Mouse (Mus musculus): ENCODE measurements at regions not wholly inside any gene's neighbourhood (a gene's known extent, or its start where the extent isn't known, plus 50 kb on each side); places are given as distances from the start of the nearest gene placed in this dataset.
A peak's percentile ranks its signal among the peaks of the same experiment; 100 is the strongest.

DNA sequence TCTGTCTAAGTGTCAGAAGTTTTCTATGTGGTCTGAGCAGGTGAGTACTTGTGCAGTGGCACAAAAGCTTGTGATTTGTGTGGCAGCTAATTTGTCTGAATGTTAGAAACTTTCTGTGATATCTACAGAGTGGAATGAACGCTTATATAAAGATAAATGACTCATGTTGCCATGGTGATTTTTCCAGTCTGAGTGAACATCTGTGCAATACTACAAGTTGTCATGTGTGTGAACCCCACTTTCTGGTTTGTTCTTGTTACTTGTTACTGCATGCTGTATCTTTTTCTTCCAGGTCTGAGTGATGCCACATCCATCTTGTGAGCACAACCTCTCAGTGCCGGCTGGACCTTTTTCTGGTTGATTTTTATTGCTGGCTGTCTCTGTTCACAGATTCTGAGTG lies 96.8 kb downstream of the Btbd35f7 start:
- peak in 1 of 2 experiments; percentile 2 for DNase-seq (ENCODE audit: low spot score in 2 of 2)

- no peak for DNase-seq (ENCODE audit: low spot score in 2 of 2)
These were observed 129.6 kb downstream of the Btbd35f7 start for GRCm38 (mm10) chrX:5798433-5798832.

DNA sequence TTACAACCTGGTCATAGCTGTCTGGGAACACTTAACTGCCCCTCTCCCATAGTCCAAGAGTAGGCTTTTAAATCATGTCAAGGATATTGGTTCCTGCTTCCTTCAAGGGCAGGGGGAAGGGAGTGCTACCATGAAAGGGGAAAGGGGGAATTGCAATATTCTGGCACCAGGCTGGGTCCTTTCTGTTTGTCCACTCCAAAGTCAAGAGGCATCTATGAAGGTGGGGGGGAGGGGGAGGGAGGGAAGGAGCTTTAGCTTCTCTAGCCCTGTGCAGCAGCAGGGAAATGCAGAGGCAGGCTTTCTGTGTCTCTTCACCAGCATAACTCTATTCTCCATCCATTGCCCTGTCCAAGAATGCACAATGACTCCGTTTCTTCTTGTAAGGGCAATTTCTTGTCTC lies 130.0 kb downstream of the Btbd35f7 start:
- no peak for DNase-seq (ENCODE audit: low spot score in 2 of 2)

- peak in 1 of 2 experiments; percentile 1 for DNase-seq (ENCODE audit: low spot score in 2 of 2)
These were observed 134.3 kb downstream of the Btbd35f7 start for GRCm38 (mm10) chrX:5803181-5803580.
